Mouse (Mus musculus): ENCODE measurements at regions not wholly inside any gene's neighbourhood (a gene's known extent, or its start where the extent isn't known, plus 50 kb on each side); places are given as distances from the start of the nearest gene placed in this dataset.

- H3K27ac ChIP-seq (replicated peaks; ENCODE audit: low read depth, low read length) = no peak overlapping the region
Measured at GRCm38 (mm10) chr1:126925150-126926035, 94.8 kb upstream of the Nckap5 start.

GRCm38 (mm10) chr1:126923981-126924380, 93.4 kb upstream of the Nckap5 start:
- H3K4me2 ChIP-seq (ENCODE audit: low read depth, severe bottlenecking) = no peak overlapping the region
- H3K36me3 ChIP-seq (ENCODE audit: control insufficient read depth, insufficient read depth, low read length) = no peaks in the 10 kb centered on the region
- H3K27ac ChIP-seq (replicated peaks; ENCODE audit: low read depth, low read length) = no peak overlapping the region
- no peaks in the 10 kb centered on the region for H3K9me3 ChIP-seq (ENCODE audit: control insufficient read depth, low read length)
- ATAC-seq (ENCODE audit: insufficient number of reproducible peaks, low FRiP score, low TSS enrichment, low read depth) (no peak), DNase-seq (ENCODE audit: low spot score) (no peak)
- H3K4me1 ChIP-seq (ENCODE audit: control insufficient read depth, insufficient read depth, low read length) = no peaks in the 10 kb centered on the region
- no peaks in the 10 kb centered on the region for H3K27me3 ChIP-seq (ENCODE audit: control insufficient read depth, insufficient read depth, low read length)
- H3K9ac ChIP-seq (ENCODE audit: low read length) = no peak overlapping the region
- H3K4me3 ChIP-seq (ENCODE audit: low read depth, low read length) = no peak overlapping the region
- 88% methylated on average over 4 of the region's 4 CpGs for WGBS

More at GRCm38 (mm10) chr1:126925150-126926035, 94.8 kb upstream of the Nckap5 start:
- no peaks in the 10 kb centered on the region for H3K4me1 ChIP-seq (ENCODE audit: control insufficient read depth, insufficient read depth, low read length)
- 79% methylated on average over 12 of the region's 12 CpGs for WGBS
- ATAC-seq (ENCODE audit: insufficient number of reproducible peaks, low FRiP score, low TSS enrichment, low read depth) = no peak
- no peaks in the 10 kb centered on the region for H3K36me3 ChIP-seq (ENCODE audit: control insufficient read depth, insufficient read depth, low read length)
- no peaks in the 10 kb centered on the region for H3K27me3 ChIP-seq (ENCODE audit: control insufficient read depth, insufficient read depth, low read length)
- no peaks in the 10 kb centered on the region for H3K9me3 ChIP-seq (ENCODE audit: control insufficient read depth, low read length)
- no peak overlapping the region for H3K4me2 ChIP-seq (ENCODE audit: low read depth, severe bottlenecking)
- DNase-seq (ENCODE audit: low spot score) = no peak
- no peak overlapping the region for H3K9ac ChIP-seq (ENCODE audit: low read length)
- H3K4me3 ChIP-seq (ENCODE audit: low read depth, low read length) = no peak overlapping the region

DNA sequence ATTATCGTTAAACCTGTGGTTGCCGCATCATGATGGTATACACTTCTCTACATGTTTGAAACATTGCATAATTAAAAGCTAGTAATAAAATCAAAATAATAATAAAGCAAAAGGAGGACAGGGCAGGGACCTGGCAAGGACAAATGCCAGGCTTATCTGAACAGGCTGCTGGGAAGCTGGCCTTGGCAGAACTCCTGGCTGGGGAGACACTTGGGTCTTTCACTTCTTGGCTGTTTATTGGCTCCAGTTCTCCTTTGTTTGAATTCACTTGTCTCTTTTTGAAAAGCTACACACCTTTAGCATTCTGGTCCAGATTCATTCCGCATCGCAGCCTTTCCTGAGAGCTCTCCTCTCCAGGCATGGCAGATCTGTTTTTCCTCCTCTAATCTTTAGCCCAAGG, 91.6 kb upstream of the Nckap5 start:
- ATAC-seq (ENCODE audit: insufficient number of reproducible peaks, low FRiP score, low TSS enrichment, low read depth) (no peak), DNase-seq (ENCODE audit: low spot score) (no peak)
- Histone ChIP-seq H3K4me2 (ENCODE audit: low read depth, severe bottlenecking) (no peak overlapping the region), H3K9me3 (ENCODE audit: control insufficient read depth, low read length) (no peaks in the 10 kb centered on the region), H3K4me1 (ENCODE audit: control insufficient read depth, insufficient read depth, low read length) (no peaks in the 10 kb centered on the region), H3K36me3 (ENCODE audit: control insufficient read depth, insufficient read depth, low read length) (no peaks in the 10 kb centered on the region), H3K27ac (replicated peaks; ENCODE audit: low read depth, low read length) (no peak overlapping the region), H3K9ac (ENCODE audit: low read length) (no peak overlapping the region), H3K4me3 (ENCODE audit: low read depth, low read length) (no peak overlapping the region), H3K27me3 (ENCODE audit: control insufficient read depth, insufficient read depth, low read length) (no peaks in the 10 kb centered on the region)
- 95% methylated on average over 4 of the region's 4 CpGs for WGBS

DNA sequence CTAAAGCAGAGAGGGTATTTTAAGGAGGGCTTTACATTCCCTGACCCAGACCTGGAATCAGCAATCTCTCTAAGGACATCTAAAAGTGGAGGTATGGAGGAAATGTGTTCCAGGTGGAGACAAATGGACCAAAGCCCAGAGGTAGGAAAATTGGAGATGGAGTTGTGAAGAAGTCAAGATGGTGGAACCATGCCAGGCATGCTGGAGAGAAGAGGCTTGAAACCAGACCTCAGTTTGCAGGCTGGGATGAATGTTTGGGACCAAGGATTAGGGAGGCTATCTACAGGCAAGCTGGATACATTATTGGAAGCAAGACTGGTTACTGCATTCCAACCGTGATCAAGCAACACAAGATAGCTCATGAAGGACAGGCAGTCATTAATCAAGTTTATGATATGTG, 88.3 kb upstream of the Nckap5 start:
- WGBS = 77% methylated on average over 1 of the region's 1 CpGs
- H3K36me3 ChIP-seq (ENCODE audit: control insufficient read depth, insufficient read depth, low read length) = no peaks in the 10 kb centered on the region
- no peak overlapping the region for H3K9ac ChIP-seq (ENCODE audit: low read length)
- H3K4me3 ChIP-seq (ENCODE audit: low read depth, low read length) = no peak overlapping the region
- no peaks in the 10 kb centered on the region for H3K27me3 ChIP-seq (ENCODE audit: control insufficient read depth, insufficient read depth, low read length)
- ATAC-seq (ENCODE audit: insufficient number of reproducible peaks, low FRiP score, low TSS enrichment, low read depth) = no peak
- no peaks in the 10 kb centered on the region for H3K9me3 ChIP-seq (ENCODE audit: control insufficient read depth, low read length)
- no peaks in the 10 kb centered on the region for H3K4me1 ChIP-seq (ENCODE audit: control insufficient read depth, insufficient read depth, low read length)
- H3K4me2 ChIP-seq (ENCODE audit: low read depth, severe bottlenecking) = no peak overlapping the region
- no peak overlapping the region for H3K27ac ChIP-seq (replicated peaks; ENCODE audit: low read depth, low read length)
- no peak for DNase-seq (ENCODE audit: low spot score)

- WGBS = 81% methylated on average over 6 of the region's 6 CpGs
- Histone ChIP-seq H3K4me3 (ENCODE audit: low read depth, low read length) (no peak overlapping the region), H3K4me1 (ENCODE audit: control insufficient read depth, insufficient read depth, low read length) (no peaks in the 10 kb centered on the region), H3K9me3 (ENCODE audit: control insufficient read depth, low read length) (no peaks in the 10 kb centered on the region), H3K27ac (replicated peaks; ENCODE audit: low read depth, low read length) (no peak overlapping the region), H3K4me2 (ENCODE audit: low read depth, severe bottlenecking) (no peak overlapping the region), H3K27me3 (ENCODE audit: control insufficient read depth, insufficient read depth, low read length) (no peaks in the 10 kb centered on the region), H3K36me3 (ENCODE audit: control insufficient read depth, insufficient read depth, low read length) (no peaks in the 10 kb centered on the region), H3K9ac (ENCODE audit: low read length) (no peak overlapping the region)
- ATAC-seq (ENCODE audit: insufficient number of reproducible peaks, low FRiP score, low TSS enrichment, low read depth) (no peak), DNase-seq (ENCODE audit: low spot score) (no peak)
Measured at GRCm38 (mm10) chr1:126917872-126918271, 87.3 kb upstream of the Nckap5 start.

DNA sequence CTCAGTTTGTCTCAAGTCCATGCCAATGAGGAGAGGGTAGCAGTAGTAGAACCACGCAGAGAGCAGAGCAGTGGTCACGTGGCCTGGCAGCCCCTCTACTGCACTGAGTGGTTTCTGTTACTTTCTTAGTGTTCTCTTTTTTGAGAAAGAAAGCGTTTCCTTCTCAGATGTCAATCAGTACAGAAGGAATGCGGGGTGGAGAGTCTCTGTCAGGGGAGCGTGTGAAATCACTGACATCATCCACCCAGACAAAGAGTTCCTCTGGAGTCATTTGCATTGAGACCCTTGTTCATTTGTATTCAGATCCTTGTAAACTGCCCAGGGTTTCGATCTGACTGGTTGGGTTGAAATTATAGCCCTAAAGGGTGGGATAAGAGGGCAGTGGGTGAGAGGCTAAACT, 85.8 kb upstream of the Nckap5 start:
- Histone ChIP-seq H3K4me2 (ENCODE audit: low read depth, severe bottlenecking) (no peak overlapping the region), H3K27ac (replicated peaks; ENCODE audit: low read depth, low read length) (no peak overlapping the region), H3K9ac (ENCODE audit: low read length) (no peak overlapping the region), H3K4me3 (ENCODE audit: low read depth, low read length) (no peak overlapping the region), H3K27me3 (ENCODE audit: control insufficient read depth, insufficient read depth, low read length) (no peaks in the 10 kb centered on the region), H3K9me3 (ENCODE audit: control insufficient read depth, low read length) (no peaks in the 10 kb centered on the region), H3K4me1 (ENCODE audit: control insufficient read depth, insufficient read depth, low read length) (no peaks in the 10 kb centered on the region), H3K36me3 (ENCODE audit: control insufficient read depth, insufficient read depth, low read length) (no peaks in the 10 kb centered on the region)
- 79% methylated on average over 6 of the region's 6 CpGs for WGBS
- ATAC-seq (ENCODE audit: insufficient number of reproducible peaks, low FRiP score, low TSS enrichment, low read depth) = no peak
- no peak for DNase-seq (ENCODE audit: low spot score)

- Histone ChIP-seq H3K4me3 (ENCODE audit: low read depth, low read length) (no peak overlapping the region), H3K9ac (ENCODE audit: low read length) (no peak overlapping the region), H3K36me3 (ENCODE audit: control insufficient read depth, insufficient read depth, low read length) (no peaks in the 10 kb centered on the region), H3K4me2 (ENCODE audit: low read depth, severe bottlenecking) (no peak overlapping the region), H3K4me1 (ENCODE audit: control insufficient read depth, insufficient read depth, low read length) (no peaks in the 10 kb centered on the region), H3K9me3 (ENCODE audit: control insufficient read depth, low read length) (no peaks in the 10 kb centered on the region), H3K27ac (replicated peaks; ENCODE audit: low read depth, low read length) (no peak overlapping the region), H3K27me3 (ENCODE audit: control insufficient read depth, insufficient read depth, low read length) (no peaks in the 10 kb centered on the region)
- DNase-seq (ENCODE audit: low spot score) (no peak), ATAC-seq (ENCODE audit: insufficient number of reproducible peaks, low FRiP score, low TSS enrichment, low read depth) (no peak)
- WGBS = 60% methylated on average over 12 of the region's 12 CpGs
Measured at GRCm38 (mm10) chr1:126911277-126912060, 80.9 kb upstream of the Nckap5 start.

DNA sequence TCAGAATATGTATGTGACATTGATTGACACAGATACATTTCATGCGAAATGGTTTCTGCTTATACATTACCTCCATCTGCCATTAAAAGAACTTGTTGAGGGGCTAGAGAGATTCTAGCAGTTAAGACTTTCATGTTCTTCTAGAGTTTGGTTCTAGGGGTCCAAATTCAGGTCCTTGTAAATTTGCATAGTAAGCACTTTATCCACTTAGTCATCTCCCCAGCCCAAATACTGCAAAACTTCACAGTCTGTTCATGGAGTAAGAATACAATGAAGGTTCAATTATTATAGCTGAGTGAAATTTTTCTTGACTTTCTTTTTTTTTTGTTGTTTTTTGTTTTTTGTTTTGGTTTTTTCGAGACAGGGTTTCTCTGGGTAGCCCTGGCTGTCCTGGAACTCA, 76.8 kb upstream of the Nckap5 start:
- H3K4me3 ChIP-seq (ENCODE audit: low read depth, low read length) = no peak overlapping the region
- WGBS = 88% methylated on average over 2 of the region's 2 CpGs
- no peak overlapping the region for H3K4me2 ChIP-seq (ENCODE audit: low read depth, severe bottlenecking)
- H3K27ac ChIP-seq (replicated peaks; ENCODE audit: low read depth, low read length) = no peak overlapping the region
- ATAC-seq (ENCODE audit: insufficient number of reproducible peaks, low FRiP score, low TSS enrichment, low read depth) (no peak), DNase-seq (ENCODE audit: low spot score) (no peak)
- no peaks in the 10 kb centered on the region for H3K9me3 ChIP-seq (ENCODE audit: control insufficient read depth, low read length)
- no peaks in the 10 kb centered on the region for H3K4me1 ChIP-seq (ENCODE audit: control insufficient read depth, insufficient read depth, low read length)
- H3K36me3 ChIP-seq (ENCODE audit: control insufficient read depth, insufficient read depth, low read length) = no peaks in the 10 kb centered on the region
- H3K27me3 ChIP-seq (ENCODE audit: control insufficient read depth, insufficient read depth, low read length) = no peaks in the 10 kb centered on the region
- H3K9ac ChIP-seq (ENCODE audit: low read length) = no peak overlapping the region
